Mouse (Mus musculus) MEL (cell line): Measurements from ENCODE around the gene Mpzl1. TPM values are rescaled to one million over a fixed set of nuclear protein-coding genes. Genes with fewer than 3 reads are reported as not detected.

Experiments
- DNase-seq: peaks from one replicate; pipeline ENCODE4 v3.0.0; 2011; ENCODE audit warnings: low read depth, low spot score
- H3K27ac ChIP-seq: 2 replicates; pipeline ENCODE4 v1.5.1; 2012; ENCODE audit warnings: low read depth, mild to moderate bottlenecking, control low read depth, low read length, moderate library complexity; ENCODE audit not compliant: control insufficient read depth
- H3K27me3 ChIP-seq, 2 experiments: fragments of 150-350 bp in 1 of 2; sonication (generic) in 1 of 2; 2 replicates each; pipeline ENCODE4 v1.6.1; 2012; ENCODE audit warnings: low read length in 2 of 2, mild to moderate bottlenecking in 2 of 2, improper control_type of control experiment in 1 of 2, moderate library complexity in 1 of 2; ENCODE audit not compliant: insufficient read depth in 2 of 2, control insufficient read depth in 1 of 2
- H3K36me3 ChIP-seq, 2 experiments: 2 replicates each; pipeline ENCODE4 v1.6.1; 2012 to 2014; ENCODE audit warnings: low read length in 2 of 2, improper control_type of control experiment in 1 of 2, inconsistent platforms in 1 of 2, mild to moderate bottlenecking in 1 of 2; ENCODE audit not compliant: insufficient read depth in 2 of 2, control insufficient read depth in 1 of 2
- H3K4me1 ChIP-seq, 2 experiments: fragments of 150-350 bp in 1 of 2; sonication (generic) in 1 of 2; 2 replicates each; pipeline ENCODE4 v1.6.1; 2012; ENCODE audit warnings: low read length in 2 of 2, improper control_type of control experiment in 1 of 2, mild to moderate bottlenecking in 1 of 2; ENCODE audit not compliant: insufficient read depth in 2 of 2, control insufficient read depth in 1 of 2
- H3K4me3 ChIP-seq, 2 experiments: fragments of 150-350 bp in 1 of 2; sonication (generic) in 1 of 2; 2 replicates each; pipeline ENCODE4 v1.5.1; 2012; ENCODE audit warnings: low read depth in 2 of 2, low read length in 2 of 2, mild to moderate bottlenecking in 2 of 2, moderate library complexity in 2 of 2, control low read depth in 1 of 2, improper control_type of control experiment in 1 of 2; ENCODE audit not compliant: control insufficient read depth in 1 of 2, insufficient read depth in 1 of 2
- H3K79me2 ChIP-seq: 2 replicates; pipeline ENCODE4 v1.6.1; 2012; ENCODE audit warnings: mild to moderate bottlenecking, low read length, moderate library complexity; ENCODE audit not compliant: control insufficient read depth, poor library complexity, insufficient read depth
- H3K9ac ChIP-seq: 2 replicates; pipeline ENCODE4 v1.6.1; 2012; ENCODE audit warnings: low read depth, mild to moderate bottlenecking, control low read depth, low read length, moderate library complexity; ENCODE audit not compliant: control insufficient read depth, poor library complexity, severe bottlenecking
- H3K9me3 ChIP-seq: fragments of 150-350 bp; sonication (generic); replicated peaks from 2 replicates; pipeline ENCODE4 v1.6.1; 2012; ENCODE audit warnings: mild to moderate bottlenecking, low read length, improper control_type of control experiment, moderate library complexity; ENCODE audit not compliant: insufficient read depth
- CHD1 ChIP-seq: IDR thresholded peaks from 2 replicates; pipeline ENCODE4 v1.6.1; 2012; ENCODE audit warnings: low read depth, mild to moderate bottlenecking, inconsistent platforms, low read length, improper control_type of control experiment
- CTCF ChIP-seq, 3 experiments: IDR thresholded peaks in 2 of 3; conservative IDR thresholded peaks in 1 of 3; 2 replicates each; pipeline ENCODE4 v1.5.1; 2011 to 2012; ENCODE audit warnings: low read length in 3 of 3, low read depth in 2 of 3, mild to moderate bottlenecking in 2 of 3, improper control_type of control experiment in 1 of 3, inconsistent platforms in 1 of 3, mixed read lengths in 1 of 3, moderate library complexity in 1 of 3; ENCODE audit not compliant: control insufficient read depth in 1 of 3, insufficient read depth in 1 of 3, poor library complexity in 1 of 3, severe bottlenecking in 1 of 3
- E2F4 ChIP-seq: IDR thresholded peaks from 2 replicates; pipeline ENCODE4 v1.6.1; 2011; ENCODE audit warnings: low read depth, low read length, improper control_type of control experiment, borderline replicate concordance
- GABPA ChIP-seq: IDR thresholded peaks from 2 replicates; pipeline ENCODE4 v1.6.1; 2012; ENCODE audit warnings: low read depth, mild to moderate bottlenecking, inconsistent platforms, low read length, improper control_type of control experiment, moderate library complexity
- GATA1 ChIP-seq: IDR thresholded peaks from 2 replicates; pipeline ENCODE4 v1.6.1; 2011; ENCODE audit warnings: low read depth, low read length, improper control_type of control experiment
- JUND ChIP-seq: IDR thresholded peaks from 2 replicates; pipeline ENCODE4 v1.6.1; 2011; ENCODE audit warnings: low read depth, mild to moderate bottlenecking, improper control_type of control experiment, low read length
- KAT2A ChIP-seq: conservative IDR thresholded peaks from 2 replicates; pipeline ENCODE4 v1.6.1; 2012; ENCODE audit warnings: low read depth, low read length, improper control_type of control experiment, inconsistent platforms
- MXI1 ChIP-seq: IDR thresholded peaks from 2 replicates; pipeline ENCODE4 v1.6.1; 2011; ENCODE audit warnings: mild to moderate bottlenecking, low read depth, low read length, improper control_type of control experiment
- MYC ChIP-seq: IDR thresholded peaks from 2 replicates; pipeline ENCODE4 v1.6.1; 2011; ENCODE audit warnings: low read depth, mild to moderate bottlenecking, low read length, improper control_type of control experiment, moderate library complexity
- POLR2A ChIP-seq, 2 experiments: IDR thresholded peaks; 2 replicates each; pipeline ENCODE4 v1.6.1; 2011 to 2012; ENCODE audit warnings: low read length in 2 of 2, mild to moderate bottlenecking in 2 of 2, control low read depth in 1 of 2, improper control_type of control experiment in 1 of 2, low read depth in 1 of 2, moderate library complexity in 1 of 2; ENCODE audit not compliant: control insufficient read depth in 1 of 2, insufficient read depth in 1 of 2, poor library complexity in 1 of 2
- POLR2AphosphoS2 ChIP-seq: IDR thresholded peaks from 2 replicates; pipeline ENCODE4 v1.6.1; 2011; ENCODE audit warnings: low read length, improper control_type of control experiment
- POLR2AphosphoS5 ChIP-seq: IDR thresholded peaks from 2 replicates; pipeline ENCODE4 v1.6.1; 2012; ENCODE audit warnings: low read depth, borderline replicate concordance, mild to moderate bottlenecking, inconsistent platforms, low read length, moderate library complexity, mixed read lengths
- RAD21 ChIP-seq: IDR thresholded peaks from 2 replicates; pipeline ENCODE4 v1.6.1; 2011; ENCODE audit warnings: mild to moderate bottlenecking, low read depth, low read length, improper control_type of control experiment
- SMC3 ChIP-seq: IDR thresholded peaks from 2 replicates; pipeline ENCODE4 v1.6.1; 2011; ENCODE audit warnings: low read depth, low read length, improper control_type of control experiment
- TAL1 ChIP-seq: IDR thresholded peaks from 2 replicates; pipeline ENCODE4 v1.6.1; 2012; ENCODE audit warnings: mild to moderate bottlenecking, inconsistent platforms, low read length, moderate library complexity, mixed read lengths
- TCF12 ChIP-seq: IDR thresholded peaks from 2 replicates; pipeline ENCODE4 v1.6.1; 2014; ENCODE audit warnings: low read depth, mild to moderate bottlenecking, inconsistent platforms, low read length, improper control_type of control experiment, moderate library complexity
- UBTF ChIP-seq: IDR thresholded peaks from 2 replicates; pipeline ENCODE4 v1.6.1; 2012; ENCODE audit warnings: low read depth, mild to moderate bottlenecking, inconsistent platforms, low read length, improper control_type of control experiment, moderate library complexity, borderline replicate concordance; ENCODE audit not compliant: insufficient read depth
- USF1 ChIP-seq: IDR thresholded peaks from 2 replicates; pipeline ENCODE4 v1.6.1; 2014; ENCODE audit warnings: low read depth, mild to moderate bottlenecking, inconsistent platforms, low read length, improper control_type of control experiment, moderate library complexity
- USF2 ChIP-seq, 2 experiments: IDR thresholded peaks; 2 replicates each; pipeline ENCODE4 v1.6.1; 2011 to 2012; ENCODE audit warnings: improper control_type of control experiment in 2 of 2, low read length in 2 of 2, borderline replicate concordance in 1 of 2, inconsistent platforms in 1 of 2, low read depth in 1 of 2, mild to moderate bottlenecking in 1 of 2; ENCODE audit not compliant: insufficient read depth in 1 of 2
- ZC3H11A ChIP-seq: IDR thresholded peaks from 2 replicates; pipeline ENCODE4 v1.6.1; 2012; ENCODE audit warnings: low read depth, mild to moderate bottlenecking, inconsistent platforms, low read length, improper control_type of control experiment
- ZMIZ1 ChIP-seq: IDR thresholded peaks from 2 replicates; pipeline ENCODE4 v1.6.1; 2012; ENCODE audit warnings: low read depth, mild to moderate bottlenecking, inconsistent platforms, low read length, improper control_type of control experiment, moderate library complexity
- ZNF384 ChIP-seq: IDR thresholded peaks from 2 replicates; pipeline ENCODE4 v1.6.1; 2012; ENCODE audit warnings: low read depth, mild to moderate bottlenecking, inconsistent platforms, low read length, improper control_type of control experiment
- polyA plus RNA-seq, 2 experiments: library from polyadenylated mRNA; stranded (reverse) in 1 of 2; unstranded in 1 of 2; fragments of >175 nt in 1 of 2; fragments of >200 nt in 1 of 2; gene quantifications; 2 replicates each; pipeline versions ENCODE4 v1.2.1 to v1.2.4; 2012; ENCODE audit warnings: low replicate concordance in 2 of 2, low read depth in 1 of 2; ENCODE audit not compliant: insufficient read length in 2 of 2, insufficient read depth in 1 of 2, missing spikeins in 1 of 2
- total RNA-seq: library from RNA; depleted of rRNA; stranded (reverse); fragments of 300-350 nt; gene quantifications from 2 replicates; pipeline ENCODE4 v1.2.3, GENCODE M21; 2012

The Mpzl1 gene
- total and polyA plus RNA-seq, 3 experiments, result 3.2 to 19.8 TPM; not detected in 1

- TF ChIP-seq ZMIZ1 (no peak), GABPA (no peak), CHD1 (no peak), POLR2A (IDR thresholded peaks at IDR 0.05; ENCODE audit: control insufficient read depth in 1 of 2, insufficient read depth in 1 of 2, low read depth in 1 of 2, low read length in 2 of 2, poor library complexity in 1 of 2) (no peak), POLR2AphosphoS2 (no peak), MYC (no peak), SMC3 (no peak), UBTF (no peak)
- Histone ChIP-seq H3K27me3 (no peaks in the 10 kb centered on the region), H3K79me2 (no peaks in the 10 kb centered on the region; the same call in 1 of the 2 replicates), H3K9ac (no peak overlapping the region), H3K27ac (no peak overlapping the region), H3K9me3 (no peaks in the 10 kb centered on the region), H3K36me3 (peaks cover 0 to 3% of the 10 kb centered on the region in 2 experiments; a peak in 1 of 4 replicates), H3K4me3 (no peak overlapping the region), H3K4me1 (no peaks in the 10 kb centered on the region)
- DNase-seq, result no peak
Measured at GRCm38 (mm10) chr1:165645102-165645501, 10.8 kb upstream of the Mpzl1 start.

- Histone ChIP-seq H3K27ac (no peak overlapping the region), H3K36me3 (peaks cover 0 to 3% of the 10 kb centered on the region in 2 experiments; a peak in 1 of 4 replicates), H3K27me3 (no peaks in the 10 kb centered on the region), H3K9me3 (no peaks in the 10 kb centered on the region), H3K4me1 (peaks cover 0 to under 1% of the 10 kb centered on the region in 2 experiments; a peak in 1 of 4 replicates), H3K9ac (no peak overlapping the region), H3K4me3 (no peak overlapping the region), H3K79me2 (no peaks in the 10 kb centered on the region; the same call in 1 of the 2 replicates)
- DNase-seq, result no peak
- TF ChIP-seq KAT2A (no peak), CTCF (IDR thresholded peaks at IDR 0.05 in 2 of 3, conservative IDR thresholded peaks at IDR 0.05 in 1 of 3; ENCODE audit: control insufficient read depth in 1 of 3, insufficient read depth in 1 of 3, low read depth in 2 of 3, low read length in 3 of 3, poor library complexity in 1 of 3, severe bottlenecking in 1 of 3) (no peak), E2F4 (no peak), POLR2AphosphoS5 (no peak), CHD1 (no peak), USF1 (no peak), JUND (no peak), RAD21 (no peak), MYC (no peak), ZNF384 (no peak), ZC3H11A (no peak), POLR2A (IDR thresholded peaks at IDR 0.05; ENCODE audit: control insufficient read depth in 1 of 2, insufficient read depth in 1 of 2, low read depth in 1 of 2, low read length in 2 of 2, poor library complexity in 1 of 2) (no peak), GATA1 (no peak), TAL1 (no peak), TCF12 (no peak), USF2 (IDR thresholded peaks at IDR 0.05; ENCODE audit: borderline replicate concordance in 1 of 2, insufficient read depth in 1 of 2, low read depth in 1 of 2, low read length in 2 of 2) (no peak), MXI1 (no peak), POLR2AphosphoS2 (no peak)
Measured at GRCm38 (mm10) chr1:165643735-165644134, 9.4 kb upstream of the Mpzl1 start.
